Mouse (Mus musculus): Measurements from ENCODE around the gene Ell. TPM values are rescaled to one million over a fixed set of nuclear protein-coding genes. Genes with fewer than 3 reads are reported as not detected.
A peak's percentile ranks its signal among the peaks of the same experiment; 100 is the strongest.

The Ell gene
- polyA plus RNA-seq, 1 experiment, result 27.9 TPM

- no peak overlapping the region for H3K4me3 ChIP-seq (replicated peaks; ENCODE audit: insufficient read depth, low read depth, low read length)
- no peaks in the 10 kb centered on the region for H3K27me3 ChIP-seq (ENCODE audit: control insufficient read depth, insufficient read depth, low read length)
- peaks cover 46% of the 10 kb centered on the region for H3K4me1 ChIP-seq (ENCODE audit: control insufficient read depth, insufficient read depth, low read length)
- TF ChIP-seq CTCF (IDR thresholded peaks at IDR 0.05; ENCODE audit: borderline replicate concordance, insufficient read depth, low read depth, low read length) (no peak), POLR2A (IDR thresholded peaks at IDR 0.05; ENCODE audit: borderline replicate concordance, insufficient read depth, low read length) (no peak)
- no peak for DNase-seq
- WGBS, result 91% methylated on average over 6 of the region's 6 CpGs
- no peak overlapping the region for H3K27ac ChIP-seq (ENCODE audit: insufficient read depth, low read length)
Observed at GRCm38 (mm10) chr8:70547762-70548161, 8.5 kb downstream of the Ell start.

DNA sequence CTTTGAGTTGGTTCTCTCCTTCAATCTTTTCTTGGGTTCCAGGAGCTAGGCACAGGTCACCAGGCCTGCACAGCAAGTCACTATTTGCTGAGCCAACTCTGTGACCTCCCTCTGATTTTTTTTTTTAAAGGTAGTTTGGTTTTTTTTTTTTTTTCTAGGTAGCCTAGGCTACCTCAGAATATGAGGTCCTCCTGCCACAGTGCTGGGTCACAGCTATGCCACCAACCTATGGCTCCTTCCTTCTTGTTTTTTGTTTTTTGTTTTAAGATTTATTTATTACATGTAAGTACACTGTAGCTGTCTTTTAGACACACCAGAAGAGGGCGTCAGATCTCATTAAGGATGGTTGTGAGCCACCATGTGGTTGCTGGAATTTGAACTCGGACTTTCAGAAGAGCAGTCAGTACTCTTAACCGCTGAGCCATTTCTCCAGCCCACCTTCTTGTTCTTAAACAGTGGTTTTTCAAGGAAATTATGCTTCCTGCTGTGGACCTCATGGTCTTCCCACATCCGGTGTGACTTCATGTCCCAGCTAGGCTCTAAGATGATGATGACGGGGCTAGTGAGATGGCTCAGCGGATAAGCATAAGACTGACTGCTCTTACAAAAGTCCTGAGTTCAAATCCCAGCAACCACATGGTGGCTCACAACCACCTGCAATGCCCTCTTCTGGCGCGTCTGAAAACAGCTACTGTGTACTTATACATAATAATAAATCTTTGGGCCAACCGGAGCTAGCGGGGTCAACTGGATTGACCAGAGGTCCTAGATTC, 10.3 kb downstream of the Ell start:
- Histone ChIP-seq H3K4me1 (ENCODE audit: control insufficient read depth, insufficient read depth, low read length) (peaks cover 50% of the 10 kb centered on the region), H3K27ac (ENCODE audit: insufficient read depth, low read length) (no peak overlapping the region), H3K27me3 (ENCODE audit: control insufficient read depth, insufficient read depth, low read length) (no peaks in the 10 kb centered on the region), H3K4me3 (replicated peaks; ENCODE audit: insufficient read depth, low read depth, low read length) (no peak overlapping the region)
- WGBS, result 94% methylated on average over 10 of the region's 10 CpGs
- no peak for TF ChIP-seq CTCF (IDR thresholded peaks at IDR 0.05; ENCODE audit: borderline replicate concordance, insufficient read depth, low read depth, low read length)
- no peak for TF ChIP-seq POLR2A (IDR thresholded peaks at IDR 0.05; ENCODE audit: borderline replicate concordance, insufficient read depth, low read length)
- no peak for DNase-seq

- TF ChIP-seq CTCF (IDR thresholded peaks at IDR 0.05; ENCODE audit: borderline replicate concordance, insufficient read depth, low read depth, low read length), result no peak
- WGBS, result 28% methylated on average over 3 of the region's 3 CpGs
- no peaks in the 10 kb centered on the region for H3K27me3 ChIP-seq (ENCODE audit: control insufficient read depth, insufficient read depth, low read length)
- peak; percentile 46 to 62 for DNase-seq
- no peak overlapping the region for H3K4me3 ChIP-seq (replicated peaks; ENCODE audit: insufficient read depth, low read depth, low read length)
- H3K27ac ChIP-seq (ENCODE audit: insufficient read depth, low read length), result peak overlapping the region; percentile 62
- H3K4me1 ChIP-seq (ENCODE audit: control insufficient read depth, insufficient read depth, low read length), result peaks cover 53% of the 10 kb centered on the region
Observed at GRCm38 (mm10) chr8:70551558-70552161, 12.4 kb downstream of the Ell start.

- no peaks in the 10 kb centered on the region for H3K27me3 ChIP-seq (ENCODE audit: control insufficient read depth, insufficient read depth, low read length)
- DNase-seq, result no peak
- H3K4me1 ChIP-seq (ENCODE audit: control insufficient read depth, insufficient read depth, low read length), result peaks cover 58% of the 10 kb centered on the region
- H3K27ac ChIP-seq (ENCODE audit: insufficient read depth, low read length), result peak overlapping the region; percentile 23; the same call in 1 of the 2 replicates
- WGBS, result 28% methylated on average over 1 of the region's 1 CpGs
- no peak overlapping the region for H3K4me3 ChIP-seq (replicated peaks; ENCODE audit: insufficient read depth, low read depth, low read length)
- TF ChIP-seq CTCF (IDR thresholded peaks at IDR 0.05; ENCODE audit: borderline replicate concordance, insufficient read depth, low read depth, low read length) (no peak), POLR2A (IDR thresholded peaks at IDR 0.05; ENCODE audit: borderline replicate concordance, insufficient read depth, low read length) (no peak)
Observed at GRCm38 (mm10) chr8:70552836-70553235, 13.6 kb downstream of the Ell start.

GRCm38 (mm10) chr8:70553740-70554139, 14.5 kb downstream of the Ell start:
- no peaks in the 10 kb centered on the region for H3K27me3 ChIP-seq (ENCODE audit: control insufficient read depth, insufficient read depth, low read length)
- TF ChIP-seq POLR2A (IDR thresholded peaks at IDR 0.05; ENCODE audit: borderline replicate concordance, insufficient read depth, low read length) (no peak), CTCF (IDR thresholded peaks at IDR 0.05; ENCODE audit: borderline replicate concordance, insufficient read depth, low read depth, low read length) (no peak)
- DNase-seq, result peak; percentile 79 to 87
- H3K27ac ChIP-seq (ENCODE audit: insufficient read depth, low read length), result no peak overlapping the region
- H3K4me3 ChIP-seq (replicated peaks; ENCODE audit: insufficient read depth, low read depth, low read length), result no peak overlapping the region
- peaks cover 51% of the 10 kb centered on the region for H3K4me1 ChIP-seq (ENCODE audit: control insufficient read depth, insufficient read depth, low read length)

GRCm38 (mm10) chr8:70555079-70555747, 16.0 kb downstream of the Ell start:
- Histone ChIP-seq H3K27me3 (ENCODE audit: control insufficient read depth, insufficient read depth, low read length) (no peaks in the 10 kb centered on the region), H3K4me1 (ENCODE audit: control insufficient read depth, insufficient read depth, low read length) (peaks cover 60% of the 10 kb centered on the region), H3K4me3 (replicated peaks; ENCODE audit: insufficient read depth, low read depth, low read length) (no peak overlapping the region), H3K27ac (ENCODE audit: insufficient read depth, low read length) (no peak overlapping the region)
- 88% methylated on average over 4 of the region's 4 CpGs for WGBS
- no peak for DNase-seq
- TF ChIP-seq POLR2A (IDR thresholded peaks at IDR 0.05; ENCODE audit: borderline replicate concordance, insufficient read depth, low read length) (no peak), CTCF (IDR thresholded peaks at IDR 0.05; ENCODE audit: borderline replicate concordance, insufficient read depth, low read depth, low read length) (no peak)

GRCm38 (mm10) chr8:70558334-70558733, 19.1 kb downstream of the Ell start:
- WGBS, result 68% methylated on average over 4 of the region's 4 CpGs
- TF ChIP-seq CTCF (IDR thresholded peaks at IDR 0.05; ENCODE audit: borderline replicate concordance, insufficient read depth, low read depth, low read length) (no peak), POLR2A (IDR thresholded peaks at IDR 0.05; ENCODE audit: borderline replicate concordance, insufficient read depth, low read length) (no peak)
- no peak overlapping the region for H3K27ac ChIP-seq (ENCODE audit: insufficient read depth, low read length)

More at GRCm38 (mm10) chr8:70558334-70558733, 19.1 kb downstream of the Ell start:
- no peaks in the 10 kb centered on the region for H3K27me3 ChIP-seq (ENCODE audit: control insufficient read depth, insufficient read depth, low read length)
- no peak overlapping the region for H3K4me3 ChIP-seq (replicated peaks; ENCODE audit: insufficient read depth, low read depth, low read length)
- DNase-seq, result no peak
- H3K4me1 ChIP-seq (ENCODE audit: control insufficient read depth, insufficient read depth, low read length), result peaks cover 51% of the 10 kb centered on the region
